Mouse (Mus musculus): Measurements from ENCODE around the gene Pola2. TPM values are rescaled to one million over a fixed set of nuclear protein-coding genes. Genes with fewer than 3 reads are reported as not detected.

The Pola2 gene
- total and polyA plus RNA-seq, 3 experiments, result 77.3 to 126 (median 99.4) TPM

- DNase-seq (ENCODE audit: low read depth, low spot score), result no peak
- Histone ChIP-seq H3K27ac (ENCODE audit: control insufficient read depth, low read depth, low read length) (no peak overlapping the region), H3K27me3 (ENCODE audit: control insufficient read depth in 1 of 2, insufficient read depth in 2 of 2, low read length in 2 of 2) (no peaks in the 10 kb centered on the region), H3K9me3 (replicated peaks; ENCODE audit: insufficient read depth, low read length) (no peaks in the 10 kb centered on the region), H3K4me3 (ENCODE audit: control insufficient read depth in 1 of 2, insufficient read depth in 1 of 2, low read depth in 2 of 2, low read length in 2 of 2) (no peak overlapping the region), H3K4me1 (ENCODE audit: control insufficient read depth in 1 of 2, insufficient read depth in 2 of 2, low read length in 2 of 2) (no peaks in the 10 kb centered on the region), H3K36me3 (ENCODE audit: control insufficient read depth in 1 of 2, insufficient read depth in 2 of 2, low read length in 2 of 2) (peaks cover 0 to 19% of the 10 kb centered on the region in 2 experiments; a peak in 2 of 4 replicates), H3K9ac (ENCODE audit: control insufficient read depth, low read depth, low read length, poor library complexity, severe bottlenecking) (no peak overlapping the region), H3K79me2 (ENCODE audit: control insufficient read depth, insufficient read depth, low read length, poor library complexity) (no peaks in the 10 kb centered on the region)
- TF ChIP-seq ZC3H11A (IDR thresholded peaks at IDR 0.05; ENCODE audit: low read depth, low read length) (no peak), TBP (IDR thresholded peaks at IDR 0.05; ENCODE audit: low read depth, low read length) (no peak), UBTF (IDR thresholded peaks at IDR 0.05; ENCODE audit: borderline replicate concordance, insufficient read depth, low read depth, low read length) (no peak), MXI1 (IDR thresholded peaks at IDR 0.05; ENCODE audit: low read depth, low read length) (no peak), USF1 (IDR thresholded peaks at IDR 0.05; ENCODE audit: low read depth, low read length) (no peak), ZMIZ1 (IDR thresholded peaks at IDR 0.05; ENCODE audit: low read depth, low read length) (no peak), MEF2A (IDR thresholded peaks at IDR 0.05; ENCODE audit: extremely low read depth, insufficient replicate concordance, low read depth, low read length, poor library complexity, severe bottlenecking) (no peak), CHD2 (IDR thresholded peaks at IDR 0.05; ENCODE audit: low read length) (no peak), TAL1 (IDR thresholded peaks at IDR 0.05; ENCODE audit: low read length) (no peak), NRF1 (IDR thresholded peaks at IDR 0.05; ENCODE audit: insufficient read depth, low read depth, low read length, poor library complexity, severe bottlenecking) (no peak), HCFC1 (IDR thresholded peaks at IDR 0.05; ENCODE audit: low read depth, low read length) (no peak), GATA1 (IDR thresholded peaks at IDR 0.05; ENCODE audit: low read depth, low read length) (no peak), MYC (IDR thresholded peaks at IDR 0.05; ENCODE audit: low read depth, low read length) (no peak)
Observed at GRCm38 (mm10) chr19:5954936-5955335, 9.1 kb downstream of the Pola2 start.

- H3K27ac ChIP-seq (ENCODE audit: control insufficient read depth, low read depth, low read length), result no peak overlapping the region
- H3K9ac ChIP-seq (ENCODE audit: control insufficient read depth, low read depth, low read length, poor library complexity, severe bottlenecking), result no peak overlapping the region
- TF ChIP-seq CHD2 (IDR thresholded peaks at IDR 0.05; ENCODE audit: low read length) (no peak), CTCF (IDR thresholded peaks at IDR 0.05 in 2 of 3, conservative IDR thresholded peaks at IDR 0.05 in 1 of 3; ENCODE audit: control insufficient read depth in 1 of 3, insufficient read depth in 1 of 3, low read depth in 2 of 3, low read length in 3 of 3, poor library complexity in 1 of 3, severe bottlenecking in 1 of 3) (no peak), ELF1 (IDR thresholded peaks at IDR 0.05; ENCODE audit: low read depth, low read length) (no peak), TAL1 (IDR thresholded peaks at IDR 0.05; ENCODE audit: low read length) (no peak), ZKSCAN1 (IDR thresholded peaks at IDR 0.05; ENCODE audit: low read depth, low read length) (no peak), POLR2AphosphoS2 (IDR thresholded peaks at IDR 0.05; ENCODE audit: low read length) (no peak), JUND (IDR thresholded peaks at IDR 0.05; ENCODE audit: low read depth, low read length) (no peak), ZC3H11A (IDR thresholded peaks at IDR 0.05; ENCODE audit: low read depth, low read length) (no peak)
- H3K27me3 ChIP-seq (ENCODE audit: control insufficient read depth in 1 of 2, insufficient read depth in 2 of 2, low read length in 2 of 2), result no peaks in the 10 kb centered on the region
- no peaks in the 10 kb centered on the region for H3K79me2 ChIP-seq (ENCODE audit: control insufficient read depth, insufficient read depth, low read length, poor library complexity)
- H3K36me3 ChIP-seq (ENCODE audit: control insufficient read depth in 1 of 2, insufficient read depth in 2 of 2, low read length in 2 of 2), result peaks cover 0 to 19% of the 10 kb centered on the region in 2 experiments; a peak in 2 of 4 replicates
- no peaks in the 10 kb centered on the region for H3K9me3 ChIP-seq (replicated peaks; ENCODE audit: insufficient read depth, low read length)
- no peaks in the 10 kb centered on the region for H3K4me1 ChIP-seq (ENCODE audit: control insufficient read depth in 1 of 2, insufficient read depth in 2 of 2, low read length in 2 of 2)
- no peak for DNase-seq (ENCODE audit: low read depth, low spot score)
- H3K4me3 ChIP-seq (ENCODE audit: control insufficient read depth in 1 of 2, insufficient read depth in 1 of 2, low read depth in 2 of 2, low read length in 2 of 2), result no peak overlapping the region
Observed at GRCm38 (mm10) chr19:5954031-5954710, 9.8 kb downstream of the Pola2 start.
